Mouse (Mus musculus) kidney, postnatal 0 days (tissue): ENCODE data around the gene Myh7b. TPM values are rescaled to one million over a fixed set of nuclear protein-coding genes. Genes with fewer than 3 reads are reported as not detected.

Experiments used
- ATAC-seq: fragments of 200-750 bp; cut with Nextera tagmentation; replicated peaks from 2 replicates; pipeline ENCODE4 v1.8.0; 2017; ENCODE audit warnings: low read depth, moderate number of reproducible peaks, moderate TSS enrichment, moderate library complexity; ENCODE audit not compliant: low FRiP score
- DNase-seq: peaks from one replicate; pipeline ENCODE4 v3.0.0-alpha.2; 2016; ENCODE audit warnings: low spot score
- H3K27ac ChIP-seq: fragments of 300-500 bp; sonication (generic); 2 replicates; pipeline ENCODE4 v1.5.1; 2014; ENCODE audit warnings: mild to moderate bottlenecking
- H3K27me3 ChIP-seq: fragments of 300-500 bp; sonication (generic); 2 replicates; pipeline ENCODE4 v1.6.1; 2014; ENCODE audit warnings: low read length, mixed read lengths; ENCODE audit not compliant: insufficient read depth
- H3K36me3 ChIP-seq: fragments of 300-500 bp; sonication (generic); 2 replicates; pipeline ENCODE4 v1.6.1; 2014; ENCODE audit warnings: low read length, mixed read lengths; ENCODE audit not compliant: insufficient read depth
- H3K4me1 ChIP-seq: fragments of 300-500 bp; sonication (generic); replicated peaks from 2 replicates; pipeline ENCODE4 v1.6.1; 2014; ENCODE audit warnings: antibody characterized with exemption, low read length, mixed read lengths; ENCODE audit not compliant: insufficient read depth
- H3K4me2 ChIP-seq: fragments of 300-500 bp; sonication (generic); 2 replicates; pipeline ENCODE4 v1.6.1; 2014; ENCODE audit warnings: mild to moderate bottlenecking, low read length, moderate library complexity, mixed read lengths
- H3K4me3 ChIP-seq: fragments of 300-500 bp; sonication (generic); replicated peaks from 2 replicates; pipeline ENCODE4 v1.5.1; 2014; ENCODE audit warnings: low read depth, low read length
- H3K9ac ChIP-seq: fragments of 300-500 bp; sonication (generic); 2 replicates; pipeline ENCODE4 v1.6.1; 2014; ENCODE audit warnings: low read depth, low read length
- H3K9me3 ChIP-seq: fragments of 300-500 bp; sonication (generic); replicated peaks from 2 replicates; pipeline ENCODE4 v1.6.1; 2016; ENCODE audit warnings: low read length, inconsistent platforms, mixed read lengths
- CTCF ChIP-seq: IDR thresholded peaks from 2 replicates; pipeline ENCODE4 v1.5.1; 2016; ENCODE audit warnings: antibody characterized with exemption, low read depth, mild to moderate bottlenecking, moderate library complexity
- WGBS: fragments of 180-500 bp; shearing (Covaris S2); extraction: QIAGEN DNeasy Blood & Tissue Kit; methylation state at CpG from one replicate; pipeline ENCODE4 v1.1.7; 2014; 5-methylcytosine and 5-hydroxymethylcytosine counted together
- polyA plus RNA-seq: library from polyadenylated mRNA; unstranded; fragments of >200 nt; fragmentation: Nextera tagmentation; extraction: Ambion mirVana; gene quantifications from 2 replicates; pipeline ENCODE4 v1.2.1, GENCODE M21; 2015

The Myh7b gene
- polyA plus RNA-seq, 1 experiment from 2014 or later: 0.47 TPM

DNA sequence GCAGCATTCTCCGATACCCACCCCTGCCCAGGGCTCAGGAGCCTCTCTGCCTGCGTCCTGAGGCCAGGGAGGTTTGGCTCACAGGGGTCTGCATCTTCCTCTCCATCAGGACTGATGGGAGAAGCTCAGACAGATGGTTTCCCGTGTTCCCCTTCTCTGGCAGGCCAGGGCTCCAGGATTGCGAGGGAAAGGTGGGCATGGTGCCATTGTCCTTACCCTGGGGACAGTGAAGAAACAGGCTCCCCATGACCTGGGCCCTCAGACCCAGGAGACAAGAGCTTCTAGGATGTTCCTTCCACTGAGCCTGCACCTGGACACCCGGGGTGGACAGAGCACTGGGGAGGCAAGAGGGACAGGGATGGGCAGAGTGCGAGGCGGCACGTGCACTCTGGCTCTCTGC is 23.6 kb downstream of the Myh7b start:
- Histone ChIP-seq H3K9me3 (no peaks in the 10 kb centered on the region), H3K4me3 (no peak overlapping the region), H3K9ac (no peak overlapping the region), H3K4me1 (peaks cover under 1% of the 10 kb centered on the region; the same call in 1 of the 2 replicates), H3K27me3 (peaks cover 5% of the 10 kb centered on the region; the same call in 1 of the 2 replicates), H3K4me2 (no peak overlapping the region), H3K27ac (no peak overlapping the region), H3K36me3 (peaks cover 56% of the 10 kb centered on the region)
- no peak for ATAC-seq
- 86% methylated on average over 8 of the region's 8 CpGs for WGBS
- TF ChIP-seq CTCF: no peak
- DNase-seq: no peak

DNA sequence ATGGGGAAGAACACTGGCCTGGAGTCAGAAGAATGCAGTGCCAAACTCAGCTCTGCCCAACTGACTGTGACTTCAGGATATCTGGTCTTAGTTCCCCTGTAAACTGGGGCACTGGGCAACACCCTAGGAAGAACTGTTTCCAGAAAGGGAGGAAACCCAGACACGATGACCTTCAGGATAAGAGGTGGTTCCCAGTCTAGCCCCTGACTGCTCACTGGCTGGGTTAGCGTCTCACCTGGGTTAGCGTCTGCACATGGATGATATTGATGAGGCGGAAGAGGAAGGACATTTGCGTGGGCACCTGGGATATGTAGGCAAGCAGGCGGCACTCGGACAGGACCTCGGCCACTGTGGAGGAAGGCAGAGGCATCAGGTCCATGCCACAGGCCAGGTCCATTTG is 24.9 kb downstream of the Myh7b start:
- WGBS: 95% methylated on average over 8 of the region's 8 CpGs
- peaks cover 64% of the 10 kb centered on the region for H3K36me3 ChIP-seq
- no peak overlapping the region for H3K27ac ChIP-seq
- no peak overlapping the region for H3K4me2 ChIP-seq
- no peak overlapping the region for H3K9ac ChIP-seq
- DNase-seq: no peak
- no peaks in the 10 kb centered on the region for H3K4me1 ChIP-seq
- H3K9me3 ChIP-seq: no peaks in the 10 kb centered on the region
- ATAC-seq: no peak
- H3K4me3 ChIP-seq: no peak overlapping the region
- no peaks in the 10 kb centered on the region for H3K27me3 ChIP-seq
- no peak for TF ChIP-seq CTCF

DNA sequence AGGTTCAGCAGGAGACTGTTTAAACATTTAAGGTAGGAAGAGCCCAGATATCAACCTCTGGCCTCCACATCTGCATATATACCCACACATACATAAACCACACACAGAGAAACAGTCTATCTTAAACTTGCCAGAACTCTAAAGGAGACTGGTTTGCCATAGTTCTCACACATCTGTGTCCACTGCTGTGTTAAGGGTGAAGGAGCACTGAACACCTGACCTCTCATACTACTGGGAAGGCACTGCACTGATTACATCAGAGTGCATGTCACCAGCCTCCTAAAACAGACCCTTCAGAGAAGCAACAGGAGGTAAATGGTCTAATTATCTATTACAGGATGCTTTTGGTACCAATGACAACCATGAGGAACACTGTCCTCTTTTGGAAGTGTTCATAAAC is 25.9 kb downstream of the Myh7b start:
- Histone ChIP-seq H3K9ac (no peak overlapping the region), H3K27ac (no peak overlapping the region), H3K4me1 (no peaks in the 10 kb centered on the region), H3K4me2 (no peak overlapping the region), H3K36me3 (peaks cover 74% of the 10 kb centered on the region), H3K27me3 (no peaks in the 10 kb centered on the region), H3K4me3 (no peak overlapping the region), H3K9me3 (no peaks in the 10 kb centered on the region)
- ATAC-seq (no peak), DNase-seq (no peak)
- TF ChIP-seq CTCF: no peak

DNA sequence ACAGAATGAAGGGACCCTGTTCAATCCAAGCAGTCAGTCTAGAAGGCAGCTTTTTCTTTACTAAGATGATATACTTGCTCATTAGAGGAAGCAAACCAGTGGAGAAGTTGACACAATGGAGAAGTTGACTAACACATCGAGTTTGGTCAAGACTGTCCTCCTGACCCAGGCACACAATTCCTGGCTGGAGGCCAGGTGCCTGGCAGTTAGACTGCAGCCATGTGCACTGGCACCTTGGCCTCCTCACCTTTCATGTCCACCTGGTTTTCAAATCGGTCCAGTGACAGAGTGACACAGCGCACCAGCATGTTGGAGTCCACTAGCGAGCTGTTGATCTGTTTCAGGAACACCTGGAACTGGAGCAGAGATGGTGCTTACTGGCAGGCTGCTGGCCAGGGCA is 26.4 kb downstream of the Myh7b start:
- Histone ChIP-seq H3K27ac (no peak overlapping the region), H3K9me3 (no peaks in the 10 kb centered on the region), H3K4me3 (no peak overlapping the region), H3K4me1 (no peaks in the 10 kb centered on the region), H3K27me3 (no peaks in the 10 kb centered on the region), H3K4me2 (no peak overlapping the region), H3K36me3 (peaks cover 79% of the 10 kb centered on the region), H3K9ac (no peak overlapping the region)
- no peak for TF ChIP-seq CTCF
- 84% methylated on average over 4 of the region's 4 CpGs for WGBS
- ATAC-seq (no peak), DNase-seq (no peak)

DNA sequence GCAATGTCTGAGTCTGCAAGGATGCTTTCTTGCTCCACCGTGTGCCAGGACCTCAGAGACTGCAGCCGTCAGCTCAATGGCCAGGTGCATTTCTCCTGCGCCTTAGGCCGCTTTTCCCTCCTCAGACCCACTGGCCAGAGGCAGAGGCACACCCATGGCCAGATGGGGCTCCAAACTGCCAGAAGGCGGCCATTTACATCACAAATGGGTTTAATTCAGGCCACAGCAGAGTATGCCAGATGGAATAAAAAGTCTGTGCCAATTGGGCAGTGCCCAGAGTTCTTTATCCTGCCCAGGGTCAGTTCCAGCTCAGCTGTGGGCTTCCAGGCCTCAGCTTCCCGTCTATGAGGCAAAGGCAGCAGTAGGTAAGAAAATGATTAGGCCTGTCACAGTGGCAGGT is 29.6 kb downstream of the Myh7b start:
- no peak overlapping the region for H3K4me3 ChIP-seq
- no peaks in the 10 kb centered on the region for H3K9me3 ChIP-seq
- 92% methylated on average over 6 of the region's 6 CpGs for WGBS
- no peak for TF ChIP-seq CTCF
- DNase-seq (no peak), ATAC-seq (no peak)
- peaks cover 80% of the 10 kb centered on the region for H3K36me3 ChIP-seq
- no peaks in the 10 kb centered on the region for H3K4me1 ChIP-seq
- H3K27me3 ChIP-seq: no peaks in the 10 kb centered on the region
- H3K9ac ChIP-seq: no peak overlapping the region
- H3K27ac ChIP-seq: no peak overlapping the region
- H3K4me2 ChIP-seq: no peak overlapping the region

DNA sequence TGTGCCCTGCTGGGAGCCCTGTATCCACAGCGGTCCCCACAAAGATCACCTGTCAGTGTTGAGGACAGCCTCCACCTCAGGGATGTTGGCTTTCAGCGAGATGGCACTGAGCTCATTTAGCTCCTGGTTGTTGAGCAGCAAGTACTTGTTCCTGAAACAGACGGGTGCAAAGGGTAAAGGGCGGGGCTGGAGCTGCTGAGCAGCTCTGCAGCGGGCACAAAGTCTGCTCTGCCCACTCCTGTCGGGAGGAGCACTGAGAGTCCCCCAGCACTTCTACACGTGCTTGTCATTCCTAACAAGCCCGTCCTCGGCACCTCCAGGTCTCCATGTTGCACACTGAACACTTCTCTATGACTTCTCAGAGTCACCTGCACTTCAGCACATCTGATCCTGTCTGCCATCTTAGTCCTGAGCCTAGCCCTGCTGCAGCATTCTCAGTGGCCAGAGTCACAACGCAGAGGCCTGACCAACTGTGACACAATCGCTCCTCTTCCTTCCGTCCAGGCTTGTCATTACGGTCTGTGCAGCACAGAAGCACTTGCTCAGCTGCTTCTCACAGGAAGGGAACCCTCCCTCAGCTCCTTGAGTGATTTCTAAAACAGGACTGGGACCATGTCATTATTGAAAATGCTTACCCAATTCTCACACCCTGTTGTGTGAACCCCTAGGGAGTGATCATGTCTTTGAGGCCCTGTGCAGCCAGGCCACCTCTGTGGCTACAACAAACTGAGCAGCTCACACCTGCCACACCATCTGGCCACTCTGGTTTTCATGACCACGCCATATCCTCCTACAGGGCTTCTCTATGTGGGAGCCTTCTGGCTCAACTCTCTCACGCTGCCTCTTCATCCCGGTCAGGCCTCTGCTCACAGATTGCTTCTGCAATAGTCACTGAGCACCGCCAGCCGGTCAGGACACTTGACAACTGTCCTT is 30.8 kb downstream of the Myh7b start:
- H3K27ac ChIP-seq: no peak overlapping the region
- DNase-seq (no peak), ATAC-seq (peak; percentile 81)
- no peak overlapping the region for H3K9ac ChIP-seq
- peaks cover 75% of the 10 kb centered on the region for H3K36me3 ChIP-seq
- TF ChIP-seq CTCF: no peak
- H3K9me3 ChIP-seq: no peaks in the 10 kb centered on the region
- H3K4me1 ChIP-seq: no peaks in the 10 kb centered on the region
- no peaks in the 10 kb centered on the region for H3K27me3 ChIP-seq
- H3K4me2 ChIP-seq: no peak overlapping the region
- H3K4me3 ChIP-seq: no peak overlapping the region
- 76% methylated on average over 18 of the region's 18 CpGs for WGBS
